Mouse (Mus musculus) lung, postnatal 36 days (tissue): Measurements from ENCODE around the gene Btd.
"Not testable (repeated sequence)": the region's sequence is repeated elsewhere in the genome, so short reads cannot be mapped to it uniquely, and the experiment has no call there.

Experiments
- DNase-seq: peaks from one replicate; pipeline ENCODE4 v3.0.0; 2022; ENCODE audit warnings: mixed read lengths

Gene Btd

GRCm38 (mm10) chr14:31640890-31641505, at the start of gene Btd, which contains the start of gene Hacl1:
TSS of gene Btd (plus strand) at chr14:31641028.
TSS of gene Hacl1 (minus strand) at chr14:31641286.
- peak; percentile 96 for DNase-seq

GRCm38 (mm10) chr14:31591243-31591642, 49.6 kb upstream of the Btd start, which contains the start of gene Colq:
TSS of gene Colq (minus strand) at chr14:31591343.
- no peak for DNase-seq

GRCm38 (mm10) chr14:31593036-31593435, 47.8 kb upstream of the Btd start:
- DNase-seq, result no peak

- DNase-seq, result no peak
Measured at GRCm38 (mm10) chr14:31594693-31595092, 46.1 kb upstream of the Btd start.

GRCm38 (mm10) chr14:31596408-31596807, 44.4 kb upstream of the Btd start:
- DNase-seq, result no peak

- no peak for DNase-seq
Measured at GRCm38 (mm10) chr14:31597446-31597845, 43.4 kb upstream of the Btd start.

- no peak for DNase-seq
Measured at GRCm38 (mm10) chr14:31601908-31602615, 38.8 kb upstream of the Btd start.

- not testable (repeated sequence) for DNase-seq
Measured at GRCm38 (mm10) chr14:31602616-31602979, 38.2 kb upstream of the Btd start.

GRCm38 (mm10) chr14:31604916-31605315, 35.9 kb upstream of the Btd start:
- DNase-seq, result peak; percentile 36

- no peak for DNase-seq
Measured at GRCm38 (mm10) chr14:31605514-31605913, 35.3 kb upstream of the Btd start.

GRCm38 (mm10) chr14:31611986-31612385, 28.8 kb upstream of the Btd start:
- DNase-seq, result no peak

- DNase-seq, result no peak
Measured at GRCm38 (mm10) chr14:31613671-31614070, 27.2 kb upstream of the Btd start.

- no peak for DNase-seq
Measured at GRCm38 (mm10) chr14:31617204-31617603, 23.6 kb upstream of the Btd start.

- no peak for DNase-seq
Measured at GRCm38 (mm10) chr14:31617997-31618396, 22.8 kb upstream of the Btd start.

GRCm38 (mm10) chr14:31620591-31621223, 20.1 kb upstream of the Btd start:
- DNase-seq, result no peak

- no peak for DNase-seq
Measured at GRCm38 (mm10) chr14:31622748-31623147, 18.1 kb upstream of the Btd start.

- no peak for DNase-seq
Measured at GRCm38 (mm10) chr14:31630677-31631076, 10.2 kb upstream of the Btd start.

- no peak for DNase-seq
Measured at GRCm38 (mm10) chr14:31640346-31640889, 410 bp upstream of the Btd start, which contains the start of gene Gm49387. TSS of gene Gm49387 (minus strand) at chr14:31640878.

- no peak for DNase-seq
Measured at GRCm38 (mm10) chr14:31641506-31642155, 803 bp downstream of the Btd start.

GRCm38 (mm10) chr14:31644183-31644830, 3.5 kb downstream of the Btd start:
- DNase-seq, result no peak

GRCm38 (mm10) chr14:31644931-31645547, 4.2 kb downstream of the Btd start:
- DNase-seq, result no peak

- no peak for DNase-seq
Measured at GRCm38 (mm10) chr14:31645920-31646319, 5.1 kb downstream of the Btd start.
